Mouse (Mus musculus) E14TG2a.4 (cell line): ENCODE measurements at regions not wholly inside any gene's neighbourhood (a gene's known extent, or its start where the extent isn't known, plus 50 kb on each side); places are given as distances from the start of the nearest gene placed in this dataset.
A peak's percentile ranks its signal among the peaks of the same experiment; 100 is the strongest.

ENCODE experiments used
- H3K27me3 ChIP-seq: 2 replicates; pipeline ENCODE4 v1.6.1; 2014; ENCODE audit warnings: low read length, control low read depth; ENCODE audit not compliant: insufficient read depth
- H3K36me3 ChIP-seq: 2 replicates; pipeline ENCODE4 v1.6.1; 2014; ENCODE audit warnings: low read length, control low read depth; ENCODE audit not compliant: insufficient read depth
- H3K4me1 ChIP-seq: replicated peaks from 2 replicates; pipeline ENCODE4 v1.6.1; 2014; ENCODE audit warnings: low read depth, low read length, control low read depth
- H3K4me3 ChIP-seq: replicated peaks from 2 replicates; pipeline ENCODE4 v1.5.1; 2014; ENCODE audit warnings: mild to moderate bottlenecking, low read length
- H3K9me3 ChIP-seq: 2 replicates; pipeline ENCODE4 v1.6.1; 2014; ENCODE audit warnings: low read length, control low read depth
- CTCF ChIP-seq: conservative IDR thresholded peaks from 2 replicates; pipeline ENCODE4 v1.5.1; 2014; ENCODE audit warnings: low read length
- NANOG ChIP-seq: IDR thresholded peaks from 2 replicates; pipeline ENCODE4 v1.6.1; 2014; ENCODE audit warnings: borderline replicate concordance, low read length, mixed read lengths
- POU5F1 ChIP-seq: IDR thresholded peaks from 2 replicates; pipeline ENCODE4 v1.6.1; 2014; ENCODE audit warnings: low read length, borderline replicate concordance

DNA sequence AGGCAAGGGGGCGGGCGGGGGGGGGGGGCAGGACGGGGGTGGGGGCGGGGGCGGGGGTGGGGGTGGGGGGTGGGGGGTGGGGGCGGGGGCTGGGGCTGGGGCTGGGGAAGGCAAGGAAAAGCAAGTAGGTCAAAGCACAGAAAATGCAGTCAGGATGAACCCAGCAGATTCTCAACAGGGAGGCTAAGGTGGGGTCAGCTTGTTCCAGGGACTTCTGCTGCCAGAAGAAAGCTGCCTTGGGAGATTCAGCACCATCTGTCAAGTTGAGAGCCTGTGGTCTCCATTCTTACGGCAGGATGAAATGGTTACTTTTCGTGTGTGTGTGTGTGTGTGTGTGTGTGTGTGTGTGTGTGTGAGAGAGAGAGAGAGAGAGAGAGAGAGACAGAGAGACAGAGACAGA, 61.7 kb upstream of the Phyhipl start:
- Histone ChIP-seq H3K4me3 (peak overlapping the region; percentile 32; the same call in 1 of the 2 replicates), H3K4me1 (peaks cover 42% of the 10 kb centered on the region), H3K27me3 (no peaks in the 10 kb centered on the region), H3K9me3 (no peaks in the 10 kb centered on the region), H3K36me3 (no peaks in the 10 kb centered on the region)
- TF ChIP-seq POU5F1 (no peak), CTCF (no peak), NANOG (no peak)

DNA sequence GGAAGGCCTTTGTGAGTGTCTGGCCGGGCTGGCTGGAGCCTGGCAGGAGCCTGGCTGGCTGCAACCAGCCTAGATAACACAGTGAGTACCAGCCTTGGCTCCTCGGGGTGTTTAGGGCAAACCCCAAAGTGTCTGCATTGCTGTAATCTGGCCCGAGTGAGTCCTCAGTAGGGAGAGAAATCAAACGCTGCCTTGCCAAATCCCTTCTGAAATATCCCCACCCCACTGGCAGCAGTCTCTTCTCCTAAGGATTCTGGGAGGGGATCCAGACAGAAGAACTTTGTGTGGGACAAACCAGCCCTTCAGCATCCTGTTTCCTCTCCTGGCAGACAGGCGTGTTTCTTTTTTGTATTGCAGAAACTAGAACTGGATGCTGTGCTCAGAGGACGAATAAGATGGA, 61.3 kb upstream of the Phyhipl start:
- no peak for TF ChIP-seq NANOG
- TF ChIP-seq CTCF: no peak
- no peak for TF ChIP-seq POU5F1
- Histone ChIP-seq H3K36me3 (no peaks in the 10 kb centered on the region), H3K4me3 (peak overlapping the region; percentile 59), H3K27me3 (no peaks in the 10 kb centered on the region), H3K9me3 (no peaks in the 10 kb centered on the region), H3K4me1 (peaks cover 42% of the 10 kb centered on the region)

GRCm38 (mm10) chr10:70713306-70713705, 57.5 kb upstream of the Phyhipl start:
- TF ChIP-seq CTCF (no peak), POU5F1 (no peak), NANOG (no peak)
- Histone ChIP-seq H3K4me1 (peaks cover 57% of the 10 kb centered on the region), H3K4me3 (no peak overlapping the region)

GRCm38 (mm10) chr10:70708806-70709205, 53.0 kb upstream of the Phyhipl start:
- Histone ChIP-seq H3K27me3 (no peaks in the 10 kb centered on the region), H3K4me1 (peaks cover 37% of the 10 kb centered on the region), H3K36me3 (no peaks in the 10 kb centered on the region), H3K4me3 (no peak overlapping the region), H3K9me3 (peaks cover 5% of the 10 kb centered on the region)
- TF ChIP-seq NANOG (peak; percentile 63; the same call in 1 of the 2 replicates), POU5F1 (no peak; the same call in 1 of the 2 replicates)

More at GRCm38 (mm10) chr10:70713306-70713705, 57.5 kb upstream of the Phyhipl start:
- Histone ChIP-seq H3K27me3 (no peaks in the 10 kb centered on the region), H3K9me3 (no peaks in the 10 kb centered on the region), H3K36me3 (no peaks in the 10 kb centered on the region)
